Mouse (Mus musculus): ENCODE results near the gene Cox20. TPM values are rescaled to one million over a fixed set of nuclear protein-coding genes. Genes with fewer than 3 reads are reported as not detected.

Cox20 gene
- polyA plus RNA-seq, 1 experiment from 2014 or later: 73.9 TPM

DNA sequence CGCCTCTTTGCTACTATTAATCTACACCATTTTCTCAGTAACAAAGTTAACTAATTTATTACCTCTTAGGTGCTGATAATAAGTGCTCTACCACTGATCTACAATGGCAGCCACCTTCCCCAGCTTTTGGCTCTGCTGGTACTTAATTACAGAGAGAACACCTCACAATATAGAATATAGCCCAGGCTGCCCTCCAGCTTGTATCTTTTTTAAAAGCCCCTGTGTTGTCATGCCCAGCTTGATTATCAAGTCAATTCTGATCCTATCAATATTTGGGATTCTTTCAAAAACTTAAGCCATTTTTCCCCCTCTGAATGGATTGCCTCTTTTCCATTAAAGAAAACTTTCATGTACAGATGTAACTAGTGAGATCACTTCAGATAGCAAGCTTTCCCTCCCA is 8.0 kb downstream of the Cox20 start:
- 97% methylated on average over 1 of the region's 1 CpGs for WGBS (ENCODE audit: insufficient replicate concordance)
- no peaks in the 10 kb centered on the region for H3K27me3 ChIP-seq (ENCODE audit: control insufficient read depth, insufficient read depth, low read depth, low read length)
- no peak overlapping the region for H3K27ac ChIP-seq (ENCODE audit: low read length)
- no peaks in the 10 kb centered on the region for H3K9me3 ChIP-seq (replicated peaks; ENCODE audit: control insufficient read depth, low read length)
- H3K4me1 ChIP-seq (ENCODE audit: control insufficient read depth, low read depth, low read length): peaks cover 9% of the 10 kb centered on the region
- H3K36me3 ChIP-seq (ENCODE audit: control insufficient read depth, insufficient read depth): peaks cover 81% of the 10 kb centered on the region
- H3K4me3 ChIP-seq (ENCODE audit: low read depth, low read length): no peak overlapping the region
- no peak overlapping the region for H3K4me2 ChIP-seq (ENCODE audit: low read depth, low read length)
- ATAC-seq (ENCODE audit: low read depth): no peak
- H3K9ac ChIP-seq (ENCODE audit: low read depth, low read length): no peak overlapping the region

DNA sequence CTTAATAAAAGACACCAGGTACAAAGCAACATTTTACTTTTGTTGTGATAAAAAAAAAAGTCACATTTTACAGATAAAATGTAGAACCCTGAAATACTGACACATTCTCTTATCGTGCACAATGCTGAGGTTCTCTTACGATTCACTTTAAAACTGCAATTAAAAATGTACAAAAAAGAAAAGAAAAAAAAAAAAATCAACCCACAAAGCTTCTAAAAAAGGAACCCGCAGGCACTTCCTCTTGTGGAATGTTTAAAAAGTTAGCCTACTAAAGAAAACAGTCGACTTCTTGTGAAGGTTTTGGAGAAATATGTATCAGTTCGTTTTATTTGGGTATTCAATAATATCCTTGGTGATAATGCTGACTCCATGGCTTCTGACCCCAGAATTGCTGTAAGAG is 10.1 kb downstream of the Cox20 start:
- Histone ChIP-seq H3K27me3 (ENCODE audit: control insufficient read depth, insufficient read depth, low read depth, low read length) (no peaks in the 10 kb centered on the region), H3K4me2 (ENCODE audit: low read depth, low read length) (no peak overlapping the region), H3K27ac (ENCODE audit: low read length) (no peak overlapping the region), H3K9ac (ENCODE audit: low read depth, low read length) (no peak overlapping the region), H3K4me1 (ENCODE audit: control insufficient read depth, low read depth, low read length) (peaks cover 21% of the 10 kb centered on the region), H3K36me3 (ENCODE audit: control insufficient read depth, insufficient read depth) (peaks cover 83% of the 10 kb centered on the region), H3K4me3 (ENCODE audit: low read depth, low read length) (no peak overlapping the region), H3K9me3 (replicated peaks; ENCODE audit: control insufficient read depth, low read length) (no peaks in the 10 kb centered on the region)
- 58% methylated on average over 5 of the region's 5 CpGs for WGBS (ENCODE audit: insufficient replicate concordance)
- no peak for ATAC-seq (ENCODE audit: low read depth)

DNA sequence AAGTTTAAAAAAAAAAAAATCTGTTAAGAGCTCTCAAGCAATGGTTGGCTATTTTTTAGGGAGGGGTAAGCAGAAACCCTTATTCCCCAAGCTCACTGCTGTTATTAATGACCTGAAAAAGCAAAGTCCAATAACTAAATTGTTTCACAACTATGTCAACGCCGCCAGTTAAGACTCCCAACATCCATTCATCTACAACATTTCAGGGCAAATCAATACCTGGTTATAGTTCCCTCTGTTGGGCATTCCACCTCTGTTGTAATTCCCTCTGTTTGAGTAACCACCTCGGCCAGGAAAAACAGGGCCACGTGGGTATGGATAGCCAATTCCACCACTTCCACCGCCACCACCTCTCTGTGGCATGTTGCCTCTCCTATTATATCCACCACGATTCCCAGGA is 11.0 kb downstream of the Cox20 start:
- H3K27me3 ChIP-seq (ENCODE audit: control insufficient read depth, insufficient read depth, low read depth, low read length): no peaks in the 10 kb centered on the region
- peaks cover 25% of the 10 kb centered on the region for H3K4me1 ChIP-seq (ENCODE audit: control insufficient read depth, low read depth, low read length)
- peak; percentile 88 for ATAC-seq (ENCODE audit: low read depth)
- H3K9me3 ChIP-seq (replicated peaks; ENCODE audit: control insufficient read depth, low read length): no peaks in the 10 kb centered on the region
- no peak overlapping the region for H3K4me3 ChIP-seq (ENCODE audit: low read depth, low read length)
- H3K4me2 ChIP-seq (ENCODE audit: low read depth, low read length): no peak overlapping the region
- WGBS (ENCODE audit: insufficient replicate concordance): 68% methylated on average over 6 of the region's 6 CpGs
- no peak overlapping the region for H3K27ac ChIP-seq (ENCODE audit: low read length)
- H3K36me3 ChIP-seq (ENCODE audit: control insufficient read depth, insufficient read depth): peaks cover 83% of the 10 kb centered on the region
- H3K9ac ChIP-seq (ENCODE audit: low read depth, low read length): no peak overlapping the region

DNA sequence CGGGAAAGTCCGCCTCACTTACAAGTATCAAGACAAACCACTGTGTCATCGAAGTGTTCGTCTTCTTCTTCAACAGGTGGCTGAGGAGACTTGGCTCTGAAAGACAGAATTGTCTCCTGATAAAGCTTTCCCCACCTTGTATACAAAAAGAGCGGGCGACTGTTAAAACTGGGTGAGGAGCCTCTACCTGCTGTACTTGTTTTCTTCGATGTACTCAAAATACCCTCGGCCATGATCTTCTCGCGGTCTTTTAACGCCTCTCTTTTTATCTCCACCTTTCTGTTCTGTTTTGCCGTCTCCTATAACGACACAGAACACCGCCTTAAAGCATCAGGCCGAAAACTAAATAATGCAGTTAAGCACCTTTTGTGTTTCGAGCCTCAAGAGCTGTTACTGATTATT is 16.9 kb downstream of the Cox20 start:
- ATAC-seq (ENCODE audit: low read depth): no peak
- Histone ChIP-seq H3K4me3 (ENCODE audit: low read depth, low read length) (peak overlapping the region; percentile 98), H3K9ac (ENCODE audit: low read depth, low read length) (peak overlapping the region; percentile 99), H3K4me1 (ENCODE audit: control insufficient read depth, low read depth, low read length) (peaks cover 27% of the 10 kb centered on the region), H3K9me3 (replicated peaks; ENCODE audit: control insufficient read depth, low read length) (no peaks in the 10 kb centered on the region), H3K27ac (ENCODE audit: low read length) (peak overlapping the region; percentile 99), H3K4me2 (ENCODE audit: low read depth, low read length) (peak overlapping the region; percentile 78), H3K27me3 (ENCODE audit: control insufficient read depth, insufficient read depth, low read depth, low read length) (no peaks in the 10 kb centered on the region), H3K36me3 (ENCODE audit: control insufficient read depth, insufficient read depth) (peaks cover 38% of the 10 kb centered on the region)
- under 1% methylated on average over 16 of the region's 16 CpGs for WGBS (ENCODE audit: insufficient replicate concordance)

DNA sequence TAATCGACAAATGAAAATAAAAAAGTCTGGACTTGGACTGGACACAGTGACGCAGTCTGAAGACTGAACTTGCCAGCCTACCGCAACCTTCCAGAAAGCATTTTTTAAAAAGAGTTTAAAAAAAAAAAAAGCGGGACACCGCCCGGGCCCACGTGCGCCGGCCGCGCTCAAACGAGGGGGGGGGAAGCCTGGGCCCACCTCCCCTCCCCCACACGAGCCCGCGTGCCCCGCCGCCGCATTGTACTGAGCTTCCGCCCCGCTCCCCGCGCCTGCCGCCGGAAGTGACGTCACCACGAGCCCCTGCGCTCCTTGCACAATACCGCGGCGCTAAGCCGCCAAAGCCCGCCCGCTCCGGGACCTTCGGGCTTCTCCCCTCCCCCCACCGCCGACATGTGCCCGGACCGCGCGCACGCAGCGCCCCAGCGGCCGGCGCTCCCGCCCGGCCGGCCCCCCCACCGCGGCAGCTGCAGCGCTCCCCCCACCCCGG is 17.4 kb downstream of the Cox20 start:
- peak; percentile 80 for ATAC-seq (ENCODE audit: low read depth)
- H3K4me3 ChIP-seq (ENCODE audit: low read depth, low read length): peak overlapping the region; percentile 98
- H3K27me3 ChIP-seq (ENCODE audit: control insufficient read depth, insufficient read depth, low read depth, low read length): no peaks in the 10 kb centered on the region
- H3K27ac ChIP-seq (ENCODE audit: low read length): peak overlapping the region; percentile 99
- H3K9me3 ChIP-seq (replicated peaks; ENCODE audit: control insufficient read depth, low read length): no peaks in the 10 kb centered on the region
- H3K4me1 ChIP-seq (ENCODE audit: control insufficient read depth, low read depth, low read length): peaks cover 22% of the 10 kb centered on the region
- peak overlapping the region; percentile 78 for H3K4me2 ChIP-seq (ENCODE audit: low read depth, low read length)
- peaks cover 33% of the 10 kb centered on the region for H3K36me3 ChIP-seq (ENCODE audit: control insufficient read depth, insufficient read depth)
- WGBS (ENCODE audit: insufficient replicate concordance): under 1% methylated on average over 52 of the region's 53 CpGs
- H3K9ac ChIP-seq (ENCODE audit: low read depth, low read length): peak overlapping the region; percentile 99

DNA sequence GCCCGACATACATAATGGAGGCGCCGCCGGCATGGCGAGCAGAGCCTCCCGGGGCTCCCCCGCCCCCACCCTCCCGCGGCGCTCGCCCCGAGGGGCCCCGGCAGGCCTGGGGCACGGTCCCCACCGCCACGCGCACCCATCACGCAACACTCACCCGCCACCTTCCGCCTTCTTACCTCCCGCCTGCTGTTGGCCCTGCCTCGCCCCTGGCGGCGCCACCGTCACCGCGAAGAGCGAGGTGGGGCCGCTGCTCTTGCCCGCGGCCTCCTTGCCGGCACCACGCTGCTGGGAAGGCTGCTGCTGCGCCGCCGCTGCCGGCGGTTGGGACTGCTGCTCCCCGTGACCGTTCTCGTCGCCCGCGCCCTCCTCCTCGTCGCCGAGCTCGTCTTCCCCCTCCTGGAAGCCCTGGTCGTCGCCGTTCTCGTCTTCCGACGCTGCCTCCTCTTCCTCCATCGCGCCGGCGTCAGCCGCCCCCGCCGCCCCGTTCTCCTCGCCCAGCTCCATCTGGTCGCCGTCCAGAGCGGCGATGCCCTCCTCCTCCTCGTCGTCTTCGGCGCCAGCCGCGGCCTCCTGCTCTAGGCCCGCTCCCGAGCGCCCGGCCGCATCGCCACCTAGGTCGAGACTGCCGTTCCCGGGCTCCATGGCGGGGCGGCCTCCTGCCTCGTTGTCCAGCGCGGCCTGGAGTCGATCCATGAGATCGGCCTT is 18.0 kb downstream of the Cox20 start:
- H3K9me3 ChIP-seq (replicated peaks; ENCODE audit: control insufficient read depth, low read length): no peaks in the 10 kb centered on the region
- peaks cover 20% of the 10 kb centered on the region for H3K4me1 ChIP-seq (ENCODE audit: control insufficient read depth, low read depth, low read length)
- no peaks in the 10 kb centered on the region for H3K27me3 ChIP-seq (ENCODE audit: control insufficient read depth, insufficient read depth, low read depth, low read length)
- H3K36me3 ChIP-seq (ENCODE audit: control insufficient read depth, insufficient read depth): peaks cover 28% of the 10 kb centered on the region
- peak; percentile 43 for ATAC-seq (ENCODE audit: low read depth)
- under 1% methylated on average over 85 of the region's 89 CpGs for WGBS (ENCODE audit: insufficient replicate concordance)
- H3K4me2 ChIP-seq (ENCODE audit: low read depth, low read length): peak overlapping the region; percentile 78
- peak overlapping the region; percentile 98 for H3K4me3 ChIP-seq (ENCODE audit: low read depth, low read length)
- peak overlapping the region; percentile 99 for H3K9ac ChIP-seq (ENCODE audit: low read depth, low read length)
- peak overlapping the region; percentile 99 for H3K27ac ChIP-seq (ENCODE audit: low read length)

DNA sequence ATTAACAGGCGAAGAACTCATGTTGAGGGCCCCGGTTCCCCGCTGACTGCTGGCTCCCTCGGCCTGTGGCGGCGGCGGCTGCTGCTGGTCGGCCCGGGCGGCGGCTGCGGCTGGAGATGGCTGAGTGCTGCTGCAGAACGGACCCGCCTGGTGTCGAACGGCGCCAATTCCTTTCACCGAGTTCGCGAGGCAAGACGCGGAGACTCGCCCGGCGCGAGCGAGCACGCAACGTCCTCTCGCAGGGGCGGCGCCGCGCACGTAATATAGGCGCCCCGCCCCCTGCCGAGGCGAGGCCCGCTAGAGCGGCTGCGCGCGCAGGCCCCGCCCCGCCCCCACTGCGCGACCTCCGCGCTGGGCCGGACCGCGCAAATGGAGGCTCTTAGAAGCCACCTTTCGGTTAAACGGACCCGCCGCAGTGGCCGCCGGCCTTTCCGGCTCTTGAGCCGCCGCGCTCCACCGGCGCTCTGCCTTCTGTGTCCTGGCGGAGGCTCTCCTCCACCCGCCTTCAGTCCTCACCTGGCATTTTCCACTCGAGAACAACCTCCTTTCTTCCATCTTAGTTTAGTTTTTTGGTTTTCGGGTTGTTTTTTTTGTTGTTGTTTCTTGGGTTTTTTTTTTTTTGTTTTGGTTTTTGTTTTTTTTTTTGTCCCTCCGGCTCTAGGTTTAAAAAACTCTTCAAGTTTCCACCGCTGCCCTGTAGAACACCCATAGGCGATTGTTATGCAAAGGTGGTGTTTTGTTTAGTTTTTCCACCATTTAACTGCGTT is 18.8 kb downstream of the Cox20 start, which contains the start of gene Hnrnpu:
Gene Hnrnpu (minus strand): TSS at position 247 of the 767 bp plus-strand sequence.
- Histone ChIP-seq H3K9ac (ENCODE audit: low read depth, low read length) (peak within 1 kb of the TSS; percentile 99), H3K9me3 (replicated peaks; ENCODE audit: control insufficient read depth, low read length) (no peaks in the 10 kb centered on the region), H3K4me1 (ENCODE audit: control insufficient read depth, low read depth, low read length) (peaks cover 16% of the 10 kb centered on the region), H3K27me3 (ENCODE audit: control insufficient read depth, insufficient read depth, low read depth, low read length) (no peaks in the 10 kb centered on the region), H3K4me3 (ENCODE audit: low read depth, low read length) (peak within 1 kb of the TSS; percentile 98), H3K36me3 (ENCODE audit: control insufficient read depth, insufficient read depth) (peaks cover 20% of the 10 kb centered on the region), H3K4me2 (ENCODE audit: low read depth, low read length) (peak within 1 kb of the TSS; percentile 78), H3K27ac (ENCODE audit: low read length) (peak within 1 kb of the TSS; percentile 99)
- WGBS (ENCODE audit: insufficient replicate concordance): under 1% methylated on average over 71 of the region's 73 CpGs
- ATAC-seq (ENCODE audit: low read depth): peak; percentile 84

DNA sequence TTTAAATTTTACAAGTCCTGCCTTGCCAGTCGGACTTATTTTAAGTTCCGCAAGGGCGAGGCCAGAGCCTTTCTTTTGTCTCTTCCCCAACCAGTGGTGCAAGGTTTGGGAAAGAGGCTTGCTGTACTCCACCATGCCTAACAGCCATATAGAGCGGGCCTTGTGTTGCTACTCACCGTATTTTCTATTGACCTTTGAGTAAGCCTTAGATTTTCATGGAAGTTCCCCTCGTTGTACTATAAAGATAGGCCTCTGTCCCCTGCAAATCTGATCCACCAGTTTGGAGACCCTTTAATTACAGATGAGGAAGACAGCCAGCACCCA is 19.4 kb downstream of the Cox20 start:
- no peaks in the 10 kb centered on the region for H3K9me3 ChIP-seq (replicated peaks; ENCODE audit: control insufficient read depth, low read length)
- H3K36me3 ChIP-seq (ENCODE audit: control insufficient read depth, insufficient read depth): peaks cover 14% of the 10 kb centered on the region
- H3K4me3 ChIP-seq (ENCODE audit: low read depth, low read length): peak overlapping the region; percentile 98
- H3K4me2 ChIP-seq (ENCODE audit: low read depth, low read length): peak overlapping the region; percentile 71
- peak overlapping the region; percentile 99 for H3K9ac ChIP-seq (ENCODE audit: low read depth, low read length)
- WGBS (ENCODE audit: insufficient replicate concordance): 7% methylated on average over 6 of the region's 6 CpGs
- H3K4me1 ChIP-seq (ENCODE audit: control insufficient read depth, low read depth, low read length): peaks cover 12% of the 10 kb centered on the region
- H3K27me3 ChIP-seq (ENCODE audit: control insufficient read depth, insufficient read depth, low read depth, low read length): no peaks in the 10 kb centered on the region
- H3K27ac ChIP-seq (ENCODE audit: low read length): peak overlapping the region; percentile 99
- no peak for ATAC-seq (ENCODE audit: low read depth)

DNA sequence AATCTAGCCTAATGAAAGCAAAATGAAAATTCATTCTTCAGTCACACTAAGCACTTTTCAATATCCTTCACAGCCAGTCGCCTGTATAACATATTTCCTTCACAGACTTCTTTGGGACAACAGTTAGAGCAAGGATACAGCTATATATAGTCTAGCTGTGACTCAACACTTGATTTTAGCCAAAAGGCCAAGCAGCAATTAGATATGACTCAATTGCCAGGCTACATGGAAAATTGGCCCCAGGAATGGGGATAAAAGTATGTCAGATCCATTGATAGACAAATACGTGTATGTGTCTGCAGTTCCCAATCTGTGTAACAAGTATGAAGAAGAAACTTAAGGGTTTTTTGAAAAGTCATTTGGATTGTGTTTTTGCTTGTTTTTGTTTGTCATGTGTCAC is 21.3 kb downstream of the Cox20 start:
- H3K9me3 ChIP-seq (replicated peaks; ENCODE audit: control insufficient read depth, low read length): no peaks in the 10 kb centered on the region
- 77% methylated on average over 2 of the region's 2 CpGs for WGBS (ENCODE audit: insufficient replicate concordance)
- H3K9ac ChIP-seq (ENCODE audit: low read depth, low read length): no peak overlapping the region
- H3K36me3 ChIP-seq (ENCODE audit: control insufficient read depth, insufficient read depth): no peaks in the 10 kb centered on the region; the same call in 1 of the 2 replicates
- peaks cover 4% of the 10 kb centered on the region for H3K4me1 ChIP-seq (ENCODE audit: control insufficient read depth, low read depth, low read length)
- H3K27ac ChIP-seq (ENCODE audit: low read length): no peak overlapping the region
- no peaks in the 10 kb centered on the region for H3K27me3 ChIP-seq (ENCODE audit: control insufficient read depth, insufficient read depth, low read depth, low read length)
- H3K4me3 ChIP-seq (ENCODE audit: low read depth, low read length): no peak overlapping the region
- no peak overlapping the region for H3K4me2 ChIP-seq (ENCODE audit: low read depth, low read length)
- no peak for ATAC-seq (ENCODE audit: low read depth)
